Mouse (Mus musculus): Measurements from ENCODE around the gene Mettl17. TPM values are rescaled to one million over a fixed set of nuclear protein-coding genes. Genes with fewer than 3 reads are reported as not detected.

Gene Mettl17
- polyA plus RNA-seq, 2 experiments = 42.7 to 45.9 TPM

DNA sequence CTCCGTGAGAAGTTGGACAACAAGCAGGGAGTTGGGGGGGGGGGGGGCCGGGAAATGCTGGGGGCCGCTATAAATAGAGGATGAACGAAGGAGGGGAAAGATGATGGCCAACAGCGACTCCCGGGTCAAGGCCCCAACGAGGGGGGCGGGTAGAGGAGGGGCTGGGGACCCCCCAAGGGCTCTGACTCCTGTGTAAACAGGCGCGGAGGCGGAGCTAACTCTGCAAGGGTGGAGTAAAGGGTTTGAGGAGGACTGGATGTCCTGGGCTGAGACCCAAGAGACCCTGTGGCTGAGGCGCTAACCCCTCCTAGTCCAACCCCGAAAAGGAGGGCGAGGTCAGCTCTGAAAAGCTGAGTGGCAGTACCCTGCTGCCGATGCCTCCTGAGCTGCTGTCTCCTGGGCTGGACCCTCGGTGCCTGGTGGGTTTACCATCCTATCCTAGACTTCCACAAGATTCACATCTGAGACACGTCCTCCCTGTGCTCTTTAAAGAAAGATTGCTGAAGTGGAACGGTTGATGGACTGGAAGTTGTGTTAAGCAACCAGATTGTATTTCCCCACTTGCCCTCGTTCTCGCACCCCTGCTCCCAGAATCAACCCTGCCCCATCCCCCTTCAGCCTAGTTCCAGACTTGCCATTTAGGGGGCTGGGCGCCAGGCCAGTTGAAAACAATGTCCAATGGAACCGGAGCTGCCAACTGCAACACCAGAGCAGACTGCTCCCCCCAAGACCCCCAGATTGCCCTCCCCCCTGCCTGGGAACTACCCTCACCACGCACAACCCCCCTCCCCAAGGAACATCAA is 29.5 kb downstream of the Mettl17 start, which contains the start of gene Ndrg2:
Gene Ndrg2 (minus strand): TSS at position 199 of the 803 bp plus-strand sequence.
- peaks cover 5% of the 10 kb centered on the region; the same call in 1 of the 2 replicates for H3K36me3 ChIP-seq (ENCODE audit: control insufficient read depth, insufficient read depth, low read length)
- WGBS = 1% methylated on average over 19 of the region's 23 CpGs

GRCm38 (mm10) chr14:51915030-51915429 is 30.4 kb downstream of the Mettl17 start:
- H3K4me2 ChIP-seq (replicated peaks; ENCODE audit: low read depth, low read length, severe bottlenecking) = peak overlapping the region; percentile 97; the same call in 1 of the 2 replicates
- H3K27ac ChIP-seq (replicated peaks; ENCODE audit: low read depth, low read length) = peak overlapping the region; percentile 78

More for the DNA sequence above, 29.5 kb downstream of the Mettl17 start, which contains the start of gene Ndrg2:
- no peaks in the 10 kb centered on the region for H3K9me3 ChIP-seq (ENCODE audit: control insufficient read depth, low read length)
- ATAC-seq (ENCODE audit: low FRiP score, low read depth) (peak; percentile 78), DNase-seq (ENCODE audit: low spot score) (peak; percentile 71)
- H3K4me3 ChIP-seq (replicated peaks; ENCODE audit: low read length) = peak within 1 kb of the TSS; percentile 60
- TF ChIP-seq POLR2A (IDR thresholded peaks at IDR 0.05; ENCODE audit: borderline replicate concordance, extremely low read depth, insufficient read depth, insufficient read length) = no peak
- H3K9ac ChIP-seq (ENCODE audit: low read depth, low read length, severe bottlenecking) = peak within 1 kb of the TSS; percentile 64
- H3K27ac ChIP-seq (replicated peaks; ENCODE audit: low read depth, low read length) = peak within 1 kb of the TSS; percentile 78
- peaks cover 18% of the 10 kb centered on the region for H3K4me1 ChIP-seq (ENCODE audit: control insufficient read depth, insufficient read depth, low read length)
- H3K4me2 ChIP-seq (replicated peaks; ENCODE audit: low read depth, low read length, severe bottlenecking) = peak within 1 kb of the TSS; percentile 97
- no peaks in the 10 kb centered on the region for H3K27me3 ChIP-seq (ENCODE audit: control insufficient read depth, insufficient read depth, low read length)

DNA sequence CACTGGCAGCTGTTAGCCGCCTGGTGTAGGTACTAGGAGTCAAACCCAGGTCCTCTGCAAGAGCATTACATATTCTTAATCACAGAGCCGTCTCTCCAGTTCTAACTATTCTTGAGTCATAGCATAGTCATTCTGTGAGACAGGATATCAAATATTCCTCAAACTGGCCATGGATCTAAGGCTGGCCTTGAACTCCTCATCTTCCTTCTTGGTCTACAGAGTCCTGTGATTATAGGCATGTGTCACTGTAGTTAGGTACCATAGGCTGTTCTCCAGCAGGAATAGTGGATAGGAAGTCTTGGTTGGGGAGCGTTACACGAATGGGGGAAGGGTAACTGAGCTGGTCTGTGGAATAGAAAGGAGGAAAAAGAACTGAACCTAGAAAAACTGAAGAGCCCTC is 31.9 kb downstream of the Mettl17 start:
- no peak for ATAC-seq (ENCODE audit: low FRiP score, low read depth)
- WGBS = 89% methylated on average over 4 of the region's 4 CpGs

More at GRCm38 (mm10) chr14:51915030-51915429, 30.4 kb downstream of the Mettl17 start:
- 28% methylated on average over 3 of the region's 3 CpGs for WGBS
- TF ChIP-seq POLR2A (IDR thresholded peaks at IDR 0.05; ENCODE audit: borderline replicate concordance, extremely low read depth, insufficient read depth, insufficient read length) = no peak
- H3K9ac ChIP-seq (ENCODE audit: low read depth, low read length, severe bottlenecking) = no peak overlapping the region
- H3K4me1 ChIP-seq (ENCODE audit: control insufficient read depth, insufficient read depth, low read length) = peaks cover 18% of the 10 kb centered on the region
- ATAC-seq (ENCODE audit: low FRiP score, low read depth) (no peak), DNase-seq (ENCODE audit: low spot score) (no peak)
- H3K36me3 ChIP-seq (ENCODE audit: control insufficient read depth, insufficient read depth, low read length) = peaks cover under 1% of the 10 kb centered on the region; the same call in 1 of the 2 replicates
- no peak overlapping the region for H3K4me3 ChIP-seq (replicated peaks; ENCODE audit: low read length)
- H3K27me3 ChIP-seq (ENCODE audit: control insufficient read depth, insufficient read depth, low read length) = no peaks in the 10 kb centered on the region
- H3K9me3 ChIP-seq (ENCODE audit: control insufficient read depth, low read length) = no peaks in the 10 kb centered on the region

GRCm38 (mm10) chr14:51918125-51918524 is 33.5 kb downstream of the Mettl17 start, which contains the start of gene Tppp2:
Gene Tppp2 (plus strand): TSS chr14:51918425.
- Histone ChIP-seq H3K36me3 (ENCODE audit: control insufficient read depth, insufficient read depth, low read length) (no peaks in the 10 kb centered on the region), H3K27me3 (ENCODE audit: control insufficient read depth, insufficient read depth, low read length) (no peaks in the 10 kb centered on the region), H3K27ac (replicated peaks; ENCODE audit: low read depth, low read length) (no peak within 1 kb of the TSS), H3K9ac (ENCODE audit: low read depth, low read length, severe bottlenecking) (no peak within 1 kb of the TSS), H3K4me2 (replicated peaks; ENCODE audit: low read depth, low read length, severe bottlenecking) (no peak within 1 kb of the TSS), H3K4me3 (replicated peaks; ENCODE audit: low read length) (no peak within 1 kb of the TSS), H3K9me3 (ENCODE audit: control insufficient read depth, low read length) (no peaks in the 10 kb centered on the region), H3K4me1 (ENCODE audit: control insufficient read depth, insufficient read depth, low read length) (peaks cover 16% of the 10 kb centered on the region; the same call in 1 of the 2 replicates)
- ATAC-seq (ENCODE audit: low FRiP score, low read depth) = no peak
- no peak for DNase-seq (ENCODE audit: low spot score)
- WGBS = 83% methylated on average over 4 of the region's 4 CpGs
- no peak for TF ChIP-seq POLR2A (IDR thresholded peaks at IDR 0.05; ENCODE audit: borderline replicate concordance, extremely low read depth, insufficient read depth, insufficient read length)

More for the DNA sequence above, 31.9 kb downstream of the Mettl17 start:
- H3K36me3 ChIP-seq (ENCODE audit: control insufficient read depth, insufficient read depth, low read length) = no peaks in the 10 kb centered on the region
- no peak overlapping the region for H3K27ac ChIP-seq (replicated peaks; ENCODE audit: low read depth, low read length)
- no peak for TF ChIP-seq POLR2A (IDR thresholded peaks at IDR 0.05; ENCODE audit: borderline replicate concordance, extremely low read depth, insufficient read depth, insufficient read length)
- DNase-seq (ENCODE audit: low spot score) = no peak
- H3K4me1 ChIP-seq (ENCODE audit: control insufficient read depth, insufficient read depth, low read length) = peaks cover 18% of the 10 kb centered on the region
- no peak overlapping the region for H3K9ac ChIP-seq (ENCODE audit: low read depth, low read length, severe bottlenecking)
- H3K4me2 ChIP-seq (replicated peaks; ENCODE audit: low read depth, low read length, severe bottlenecking) = no peak overlapping the region
- H3K4me3 ChIP-seq (replicated peaks; ENCODE audit: low read length) = no peak overlapping the region
- no peaks in the 10 kb centered on the region for H3K9me3 ChIP-seq (ENCODE audit: control insufficient read depth, low read length)
- no peaks in the 10 kb centered on the region for H3K27me3 ChIP-seq (ENCODE audit: control insufficient read depth, insufficient read depth, low read length)

- Histone ChIP-seq H3K36me3 (ENCODE audit: control insufficient read depth, insufficient read depth, low read length) (no peaks in the 10 kb centered on the region), H3K4me1 (ENCODE audit: control insufficient read depth, insufficient read depth, low read length) (peaks cover 16% of the 10 kb centered on the region; the same call in 1 of the 2 replicates), H3K9me3 (ENCODE audit: control insufficient read depth, low read length) (no peaks in the 10 kb centered on the region), H3K27ac (replicated peaks; ENCODE audit: low read depth, low read length) (no peak overlapping the region), H3K4me3 (replicated peaks; ENCODE audit: low read length) (no peak overlapping the region), H3K4me2 (replicated peaks; ENCODE audit: low read depth, low read length, severe bottlenecking) (no peak overlapping the region), H3K9ac (ENCODE audit: low read depth, low read length, severe bottlenecking) (no peak overlapping the region), H3K27me3 (ENCODE audit: control insufficient read depth, insufficient read depth, low read length) (no peaks in the 10 kb centered on the region)
- ATAC-seq (ENCODE audit: low FRiP score, low read depth) (no peak), DNase-seq (ENCODE audit: low spot score) (no peak)
- 85% methylated on average over 4 of the region's 4 CpGs for WGBS
- no peak for TF ChIP-seq POLR2A (IDR thresholded peaks at IDR 0.05; ENCODE audit: borderline replicate concordance, extremely low read depth, insufficient read depth, insufficient read length)
These were observed 34.3 kb downstream of the Mettl17 start for GRCm38 (mm10) chr14:51918966-51919365.
